In the genomic region with DNA sequence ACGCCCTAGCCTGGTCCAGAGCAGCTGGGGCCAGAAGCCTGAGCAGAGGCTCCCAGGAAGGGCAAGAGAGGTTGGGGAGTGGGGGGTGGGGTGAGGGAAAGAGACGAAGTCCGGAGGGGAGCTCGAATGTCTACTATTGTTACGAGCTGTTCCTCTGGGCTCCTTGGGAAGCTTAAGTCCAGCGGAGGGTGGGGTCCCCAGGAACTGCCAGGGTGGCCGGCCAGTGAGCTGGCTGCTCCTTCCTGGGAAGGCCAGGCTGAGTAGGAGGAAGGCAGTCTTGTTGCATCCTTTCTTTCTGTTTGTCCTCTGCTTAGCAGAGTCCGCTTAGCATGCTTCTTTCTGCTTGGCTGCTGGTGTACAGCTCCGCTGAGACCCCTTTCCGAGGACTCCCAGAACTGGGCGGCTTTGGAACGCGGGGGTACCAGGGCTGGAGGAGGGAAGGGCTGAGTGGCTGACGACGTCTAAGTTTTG, we compare ENCODE assay signal across 8 mouse cellular contexts. TPM values are rescaled to one million over a fixed set of nuclear protein-coding genes. Genes with fewer than 3 reads are reported as not detected.
A peak's percentile ranks its signal among the peaks of the same experiment; 100 is the strongest.
DNase-seq lines count a peak whose midpoint lies in the region; ATAC-seq and TF ChIP-seq lines count a peak whose summit lies in the region.

No protein-coding gene starts in this region.

- peak overlapping the region; percentile 47 for H3K4me2 ChIP-seq in forebrain, postnatal 0 days (ENCODE audit: low read depth)
- peak overlapping the region; percentile 49 for H3K4me2 ChIP-seq in limb, embryonic 13.5 days (replicated peaks)
- peak overlapping the region; percentile 37; the same call in 1 of the 2 replicates for H3K4me2 ChIP-seq in neural tube, embryonic 11.5 days (ENCODE audit: low read depth)

- H3K9ac ChIP-seq in liver, adult 2 months (ENCODE audit: low read depth, low read length), result peak overlapping the region; percentile 69
- peak overlapping the region; percentile 58 for H3K9ac ChIP-seq in forebrain, postnatal 0 days
- peak overlapping the region; percentile 61 for H3K9ac ChIP-seq in limb, embryonic 13.5 days
- H3K9ac ChIP-seq in neural tube, embryonic 11.5 days (ENCODE audit: low read length), result peak overlapping the region; percentile 10; the same call in 1 of the 2 replicates

- no peaks in the 10 kb centered on the region for H3K9me3 ChIP-seq in forebrain, postnatal 0 days (ENCODE audit: low read length)
- no peaks in the 10 kb centered on the region for H3K9me3 ChIP-seq in limb, embryonic 13.5 days
- H3K9me3 ChIP-seq in neural tube, embryonic 11.5 days (ENCODE audit: control insufficient read depth, low read length), result no peaks in the 10 kb centered on the region

- H3K4me1 ChIP-seq in liver, adult 2 months (ENCODE audit: control insufficient read depth, insufficient read depth, low read length), result peaks cover 36% of the 10 kb centered on the region
- H3K4me1 ChIP-seq in forebrain, postnatal 0 days (ENCODE audit: insufficient read depth), result peaks cover 15% of the 10 kb centered on the region
- H3K4me1 ChIP-seq in limb, embryonic 13.5 days, result peaks cover 86% of the 10 kb centered on the region
- peaks cover 42% of the 10 kb centered on the region for H3K4me1 ChIP-seq in neural tube, embryonic 11.5 days (ENCODE audit: control insufficient read depth, insufficient read depth, low read length)

- no peak for TF ChIP-seq CTCF in liver, adult 2 months (IDR thresholded peaks at IDR 0.05; ENCODE audit: low read depth, low read length)
- TF ChIP-seq CTCF in forebrain, postnatal 0 days (IDR thresholded peaks at IDR 0.05; ENCODE audit: low read depth), result no peak

- H3K27ac ChIP-seq in liver, adult 2 months (replicated peaks; ENCODE audit: insufficient read depth, low read depth, low read length), result peak overlapping the region; percentile 97
- H3K27ac ChIP-seq in forebrain, postnatal 0 days (ENCODE audit: low read depth, low read length), result peak overlapping the region; percentile 90
- no peak overlapping the region; the same call in 1 of the 2 replicates for H3K27ac ChIP-seq in limb, embryonic 13.5 days
- no peak overlapping the region for H3K27ac ChIP-seq in neural tube, embryonic 11.5 days (ENCODE audit: low read depth, low read length)

- peaks cover 3% of the 10 kb centered on the region; the same call in 1 of the 2 replicates for H3K79me2 ChIP-seq in liver, adult 2 months (ENCODE audit: control insufficient read depth, insufficient read depth, low read length)

- H3K4me3 ChIP-seq in liver, adult 2 months (ENCODE audit: insufficient read depth, low read depth, low read length), result peak overlapping the region; percentile 52; the same call in 1 of the 2 replicates
- no peak overlapping the region for H3K4me3 ChIP-seq in forebrain, postnatal 0 days (ENCODE audit: low read depth, low read length)
- H3K4me3 ChIP-seq in limb, embryonic 13.5 days, result peak overlapping the region; percentile 18; the same call in 1 of the 2 replicates
- 0 out of 2 replicates have a peak overlapping the region, but pooled peaks have one; percentile 10 for H3K4me3 ChIP-seq in neural tube, embryonic 11.5 days (ENCODE audit: low read depth, low read length)

- no peak for DNase-seq in liver, adult 2 months (ENCODE audit: extremely low read depth, low read depth, low spot score)
- DNase-seq in liver, result no peak
- DNase-seq in forebrain, postnatal 0 days, result peak; percentile 56
- peak; percentile 34 for DNase-seq in neural tube, embryonic 11.5 days (ENCODE audit: low spot score)
- DNase-seq in cerebellum, postnatal 4 days (ENCODE audit: low spot score in 2 of 2), result no peak
- no peak for DNase-seq in adrenal gland, postnatal 25 days

- ATAC-seq in forebrain, postnatal 0 days, result no peak
- ATAC-seq in limb, embryonic 13.5 days (ENCODE audit: low FRiP score, low read depth), result no peak
- ATAC-seq in neural tube, embryonic 11.5 days (ENCODE audit: insufficient read depth, low FRiP score, low TSS enrichment), result no peak
- ATAC-seq in megakaryocyte progenitor cell, adult 5-6 weeks (replicated peaks; ENCODE audit: poor library complexity), result no peak

- H3K36me3 ChIP-seq in liver, adult 2 months (ENCODE audit: control insufficient read depth, insufficient read depth, low read length), result no peaks in the 10 kb centered on the region
- peaks cover 8% of the 10 kb centered on the region for H3K36me3 ChIP-seq in forebrain, postnatal 0 days (ENCODE audit: insufficient read depth)
- H3K36me3 ChIP-seq in limb, embryonic 13.5 days, result peaks cover 29% of the 10 kb centered on the region
- no peaks in the 10 kb centered on the region for H3K36me3 ChIP-seq in neural tube, embryonic 11.5 days (ENCODE audit: control insufficient read depth, insufficient read depth, low read length)

- H3K27me3 ChIP-seq in liver, adult 2 months (ENCODE audit: control insufficient read depth, insufficient read depth, low read length), result no peaks in the 10 kb centered on the region
- H3K27me3 ChIP-seq in forebrain, postnatal 0 days (ENCODE audit: insufficient read depth, low read length), result 0 out of 2 replicates have a peak, but pooled peaks cover 11% of the 10 kb centered on the region
- H3K27me3 ChIP-seq in limb, embryonic 13.5 days, result peaks cover 53% of the 10 kb centered on the region
- peaks cover 76% of the 10 kb centered on the region for H3K27me3 ChIP-seq in neural tube, embryonic 11.5 days (ENCODE audit: control insufficient read depth, insufficient read depth, low read length)

- WGBS in liver, adult 2 months, result 70% methylated on average over 15 of the region's 15 CpGs
- WGBS in forebrain, postnatal 0 days, result 12% methylated on average over 15 of the region's 15 CpGs
- 21% methylated on average over 15 of the region's 15 CpGs for WGBS in limb, embryonic 13.5 days
- under 1% methylated on average over 15 of the region's 15 CpGs for WGBS in neural tube, embryonic 11.5 days

- no peak for TF ChIP-seq POLR2A in liver, adult 2 months (IDR thresholded peaks at IDR 0.05; ENCODE audit: extremely low read depth, insufficient read depth, low read length)

RNA-seq across cellular contexts. Expression of a gene that starts 6.8 kb away (rescaled TPM):
- 0.18 and 0.47 TPM in 2 replicates for total RNA-seq in liver, adult 2 months (2014; rRNA removed)
- polyA plus RNA-seq in liver, adult 2 months (2012; rRNA removed), result 0.71 and 1.3 TPM in 2 replicates
- 2.2 and 2.7 TPM in 2 replicates for total RNA-seq in forebrain, postnatal 0 days (2014; rRNA removed)
- polyA plus RNA-seq in forebrain, postnatal 0 days (2015; fragmentation: Nextera tagmentation; extraction: Ambion mirVana), result 2.4 and 2.5 TPM in 2 replicates
- polyA plus RNA-seq in limb, embryonic 13.5 days (2015; fragmentation: Nextera tagmentation; extraction: Ambion mirVana), result 4.1 and 4.9 TPM in 2 replicates
- polyA plus RNA-seq in neural tube, embryonic 11.5 days (2014; fragmentation: Nextera tagmentation; extraction: Ambion mirVana), result 4.6 and 5.3 TPM in 2 replicates
- total RNA-seq in megakaryocyte progenitor cell, adult 5-6 weeks (2015), result 56.3 and 72.0 TPM in 2 replicates
- total RNA-seq in megakaryocyte progenitor cell, adult 5-6 weeks (2017), result 58.0 and 65.6 TPM in 2 replicates
- total RNA-seq in adrenal gland, postnatal 25 days (2021), result 3.1 and 3.8 TPM in 2 replicates

RNA-seq across cellular contexts. Expression of a gene that starts 14.7 kb away (rescaled TPM):
- not detected in 2 replicates for total RNA-seq in liver, adult 2 months (2014; rRNA removed)
- 0.19 TPM in 1 of 2 replicates, not detected in the other for polyA plus RNA-seq in liver, adult 2 months (2012; rRNA removed)
- total RNA-seq in forebrain, postnatal 0 days (2014; rRNA removed), result not detected in 2 replicates
- 0.56 and 1.0 TPM in 2 replicates for polyA plus RNA-seq in forebrain, postnatal 0 days (2015; fragmentation: Nextera tagmentation; extraction: Ambion mirVana)
- polyA plus RNA-seq in limb, embryonic 13.5 days (2015; fragmentation: Nextera tagmentation; extraction: Ambion mirVana), result 7.1 and 9.8 TPM in 2 replicates
- polyA plus RNA-seq in neural tube, embryonic 11.5 days (2014; fragmentation: Nextera tagmentation; extraction: Ambion mirVana), result 0.84 and 1.8 TPM in 2 replicates
- total RNA-seq in megakaryocyte progenitor cell, adult 5-6 weeks (2015), result 12.2 and 15.2 TPM in 2 replicates
- 3.7 and 8.5 TPM in 2 replicates for total RNA-seq in megakaryocyte progenitor cell, adult 5-6 weeks (2017)
- total RNA-seq in adrenal gland, postnatal 25 days (2021), result not detected in 2 replicates

RNA-seq across cellular contexts. Expression of a gene that starts 20.4 kb away (rescaled TPM):
- total RNA-seq in liver, adult 2 months (2014; rRNA removed), result 5.3 and 8.0 TPM in 2 replicates
- polyA plus RNA-seq in liver, adult 2 months (2012; rRNA removed), result 31.0 and 32.6 TPM in 2 replicates
- total RNA-seq in forebrain, postnatal 0 days (2014; rRNA removed), result 65.9 and 78.2 TPM in 2 replicates
- 14.6 and 14.7 TPM in 2 replicates for polyA plus RNA-seq in forebrain, postnatal 0 days (2015; fragmentation: Nextera tagmentation; extraction: Ambion mirVana)
- polyA plus RNA-seq in limb, embryonic 13.5 days (2015; fragmentation: Nextera tagmentation; extraction: Ambion mirVana), result 15.0 and 15.2 TPM in 2 replicates
- polyA plus RNA-seq in neural tube, embryonic 11.5 days (2014; fragmentation: Nextera tagmentation; extraction: Ambion mirVana), result 26.2 and 27.0 TPM in 2 replicates
- total RNA-seq in megakaryocyte progenitor cell, adult 5-6 weeks (2015), result 71.6 and 77.1 TPM in 2 replicates
- total RNA-seq in megakaryocyte progenitor cell, adult 5-6 weeks (2017), result 50.9 and 53.5 TPM in 2 replicates
- 73.9 and 76.0 TPM in 2 replicates for total RNA-seq in adrenal gland, postnatal 25 days (2021)

RNA-seq across cellular contexts. Expression of a gene that starts 22.0 kb away (rescaled TPM):
- 20.7 and 27.3 TPM in 2 replicates for total RNA-seq in liver, adult 2 months (2014; rRNA removed)
- 44.6 and 58.6 TPM in 2 replicates for polyA plus RNA-seq in liver, adult 2 months (2012; rRNA removed)
- 89.5 and 94.8 TPM in 2 replicates for total RNA-seq in forebrain, postnatal 0 days (2014; rRNA removed)
- polyA plus RNA-seq in forebrain, postnatal 0 days (2015; fragmentation: Nextera tagmentation; extraction: Ambion mirVana), result 59.8 and 67.5 TPM in 2 replicates
- polyA plus RNA-seq in limb, embryonic 13.5 days (2015; fragmentation: Nextera tagmentation; extraction: Ambion mirVana), result 70.8 and 72.7 TPM in 2 replicates
- polyA plus RNA-seq in neural tube, embryonic 11.5 days (2014; fragmentation: Nextera tagmentation; extraction: Ambion mirVana), result 60.4 and 60.6 TPM in 2 replicates
- total RNA-seq in megakaryocyte progenitor cell, adult 5-6 weeks (2015), result 56.0 and 64.4 TPM in 2 replicates
- total RNA-seq in megakaryocyte progenitor cell, adult 5-6 weeks (2017), result 82.2 and 84.4 TPM in 2 replicates
- 75.1 and 83.9 TPM in 2 replicates for total RNA-seq in adrenal gland, postnatal 25 days (2021)

RNA-seq across cellular contexts. Expression of a gene that starts 45.5 kb away (rescaled TPM):
- 13.1 and 15.6 TPM in 2 replicates for total RNA-seq in liver, adult 2 months (2014; rRNA removed)
- 12.0 and 12.6 TPM in 2 replicates for polyA plus RNA-seq in liver, adult 2 months (2012; rRNA removed)
- total RNA-seq in forebrain, postnatal 0 days (2014; rRNA removed), result 4.8 and 8.5 TPM in 2 replicates
- 19.3 and 22.7 TPM in 2 replicates for polyA plus RNA-seq in forebrain, postnatal 0 days (2015; fragmentation: Nextera tagmentation; extraction: Ambion mirVana)
- 71.9 and 73.0 TPM in 2 replicates for polyA plus RNA-seq in limb, embryonic 13.5 days (2015; fragmentation: Nextera tagmentation; extraction: Ambion mirVana)
- 71.6 and 79.4 TPM in 2 replicates for polyA plus RNA-seq in neural tube, embryonic 11.5 days (2014; fragmentation: Nextera tagmentation; extraction: Ambion mirVana)
- 43.5 and 61.9 TPM in 2 replicates for total RNA-seq in megakaryocyte progenitor cell, adult 5-6 weeks (2015)
- 34.4 and 49.8 TPM in 2 replicates for total RNA-seq in megakaryocyte progenitor cell, adult 5-6 weeks (2017)
- total RNA-seq in adrenal gland, postnatal 25 days (2021), result 19.6 and 22.3 TPM in 2 replicates

Comparison
In these comparisons a context has a peak if more than half of its experiments do, and no peak if none do; other contexts are left out.
1. DNase-seq: peak in forebrain, postnatal 0 days (single experiment) and neural tube, embryonic 11.5 days (single experiment); none in liver, adult 2 months (single experiment), liver (single experiment), cerebellum, postnatal 4 days (0 of 2) and adrenal gland, postnatal 25 days (single experiment).
2. H3K27ac ChIP-seq: peak in liver, adult 2 months (single experiment) and forebrain, postnatal 0 days (single experiment); none in limb, embryonic 13.5 days (single experiment) and neural tube, embryonic 11.5 days (single experiment).
3. H3K9ac ChIP-seq: peak in every context shown above with its lines; median percentile 69 in liver, adult 2 months; 61 in limb, embryonic 13.5 days; 58 in forebrain, postnatal 0 days; 10 in neural tube, embryonic 11.5 days.
4. RNA of a gene that starts 6.8 kb away (total RNA-seq): 56.3 to 72.0 TPM in megakaryocyte progenitor cell, adult 5-6 weeks; 3.1 to 3.8 TPM in adrenal gland, postnatal 25 days, 2.2 to 2.7 TPM in forebrain, postnatal 0 days and 0.18 to 0.47 TPM in liver, adult 2 months; every median in the first group is over 10 times any median in the second.
5. Peak in every context shown above with its lines, with median percentiles within 50 percentile points of each other: H3K4me2 ChIP-seq.